Mouse (Mus musculus): Measurements from ENCODE around the gene Tedc2.

DNA sequence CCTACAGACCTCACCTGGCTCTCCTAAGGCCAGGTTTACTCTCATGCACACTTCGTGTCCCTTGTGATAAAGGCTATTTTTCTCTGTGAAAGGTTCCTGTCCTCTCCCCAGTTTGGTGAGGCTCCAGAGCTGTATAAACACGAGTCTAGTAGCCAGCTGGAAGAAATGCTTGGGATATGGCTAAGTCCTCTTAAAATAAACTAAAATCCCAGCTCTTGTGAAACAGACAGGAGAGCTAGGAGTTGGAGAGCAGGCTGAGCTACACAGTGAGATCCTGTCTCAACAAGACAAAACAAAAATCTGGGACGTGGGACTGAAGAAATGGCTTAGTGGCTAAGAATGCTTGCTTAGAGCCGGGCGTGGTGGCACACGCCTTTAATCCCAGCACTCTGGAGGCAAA is 7.5 kb downstream of the Tedc2 start:
- TF ChIP-seq CTCF (IDR thresholded peaks at IDR 0.05; ENCODE audit: control insufficient read depth, insufficient read depth, insufficient replicate concordance, low read depth, low read length) (no peak), POLR2A (IDR thresholded peaks at IDR 0.05; ENCODE audit: control insufficient read depth, low read depth, low read length) (no peak)

All from testis, adult 2 months (tissue).